Comparison of ENCODE assay signal across 8 mouse cellular contexts in the genomic region with DNA sequence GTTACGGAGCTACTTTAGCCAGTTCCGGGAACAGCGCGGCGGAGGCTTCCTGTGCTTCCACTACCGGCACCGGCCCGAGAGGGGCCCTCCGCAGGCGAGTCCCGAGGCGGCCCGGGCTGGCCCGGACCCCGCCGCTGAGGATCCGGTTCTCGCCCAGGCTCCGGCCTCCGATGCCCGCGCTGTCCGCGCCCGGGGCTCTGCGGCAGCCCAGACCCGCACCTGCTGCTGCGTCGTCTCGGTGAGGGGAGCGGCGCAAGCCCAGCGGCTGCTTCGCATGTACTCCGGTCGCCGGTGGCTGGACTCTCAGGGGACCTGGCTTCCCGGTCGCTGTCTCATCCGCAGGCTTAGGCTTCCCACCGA. TPM values are rescaled to one million over a fixed set of nuclear protein-coding genes. Genes with fewer than 3 reads are reported as not detected.
DNase-seq lines count a peak whose midpoint lies in the region; ATAC-seq and TF ChIP-seq lines count a peak whose summit lies in the region.

No protein-coding gene starts in this region.

- H3K4me3 ChIP-seq in kidney, postnatal 0 days (replicated peaks; ENCODE audit: low read depth, low read length): peak overlapping the region; percentile 71
- peak overlapping the region; percentile 97 for H3K4me3 ChIP-seq in embryonic facial prominence, embryonic 10.5 days
- peak overlapping the region; percentile 89 for H3K4me3 ChIP-seq in intestine, embryonic 14.5 days (ENCODE audit: low read depth, low read length)
- peak overlapping the region; percentile 96 for H3K4me3 ChIP-seq in midbrain, postnatal 0 days (ENCODE audit: low read depth, low read length)

- H3K9ac ChIP-seq in kidney, postnatal 0 days (ENCODE audit: low read depth, low read length): peak overlapping the region; percentile 84
- peak overlapping the region; percentile 92 for H3K9ac ChIP-seq in intestine, embryonic 14.5 days (ENCODE audit: low read length)
- peak overlapping the region; percentile 77 for H3K9ac ChIP-seq in midbrain, postnatal 0 days (replicated peaks; ENCODE audit: low read length, poor library complexity, severe bottlenecking)

- H3K9me3 ChIP-seq in kidney, postnatal 0 days (replicated peaks; ENCODE audit: low read length): no peaks in the 10 kb centered on the region
- no peaks in the 10 kb centered on the region for H3K9me3 ChIP-seq in embryonic facial prominence, embryonic 10.5 days
- H3K9me3 ChIP-seq in intestine, embryonic 14.5 days (ENCODE audit: control insufficient read depth, low read length): 0 out of 2 replicates have a peak, but pooled peaks cover 3% of the 10 kb centered on the region
- no peaks in the 10 kb centered on the region for H3K9me3 ChIP-seq in midbrain, postnatal 0 days (ENCODE audit: low read length)

- peaks cover 7% of the 10 kb centered on the region; the same call in 1 of the 2 replicates for H3K4me1 ChIP-seq in kidney, postnatal 0 days (replicated peaks; ENCODE audit: insufficient read depth, low read length)
- peaks cover 24% of the 10 kb centered on the region for H3K4me1 ChIP-seq in embryonic facial prominence, embryonic 10.5 days
- peaks cover 8% of the 10 kb centered on the region for H3K4me1 ChIP-seq in intestine, embryonic 14.5 days (replicated peaks; ENCODE audit: control insufficient read depth, insufficient read depth, low read length)
- no peaks in the 10 kb centered on the region for H3K4me1 ChIP-seq in midbrain, postnatal 0 days (ENCODE audit: insufficient read depth, low read length)

- peak overlapping the region; percentile 81; the same call in 1 of the 2 replicates for H3K27ac ChIP-seq in kidney, postnatal 0 days
- H3K27ac ChIP-seq in embryonic facial prominence, embryonic 10.5 days (replicated peaks): peak overlapping the region; percentile 89
- peak overlapping the region; percentile 80; the same call in 1 of the 2 replicates for H3K27ac ChIP-seq in intestine, embryonic 14.5 days (ENCODE audit: low read depth)
- H3K27ac ChIP-seq in midbrain, postnatal 0 days (ENCODE audit: low read depth, low read length): peak overlapping the region; percentile 44

- 2% methylated on average over 39 of the region's 41 CpGs for WGBS in kidney, postnatal 0 days
- 1% methylated on average over 41 of the region's 41 CpGs for WGBS in embryonic facial prominence, embryonic 10.5 days
- under 1% methylated on average over 41 of the region's 41 CpGs for WGBS in intestine, embryonic 14.5 days
- WGBS in midbrain, postnatal 0 days: 2% methylated on average over 36 of the region's 41 CpGs

- no peaks in the 10 kb centered on the region for H3K27me3 ChIP-seq in kidney, postnatal 0 days (ENCODE audit: insufficient read depth, low read length)
- no peaks in the 10 kb centered on the region for H3K27me3 ChIP-seq in embryonic facial prominence, embryonic 10.5 days (replicated peaks; ENCODE audit: low read depth, poor library complexity, severe bottlenecking)
- no peaks in the 10 kb centered on the region for H3K27me3 ChIP-seq in intestine, embryonic 14.5 days (replicated peaks; ENCODE audit: control insufficient read depth, insufficient read depth, low read length)
- H3K27me3 ChIP-seq in midbrain, postnatal 0 days (ENCODE audit: insufficient read depth, low read length): no peaks in the 10 kb centered on the region

- peak overlapping the region; percentile 87 for H3K4me2 ChIP-seq in kidney, postnatal 0 days (ENCODE audit: low read length)
- H3K4me2 ChIP-seq in intestine, embryonic 14.5 days (ENCODE audit: low read length): peak overlapping the region; percentile 97
- H3K4me2 ChIP-seq in midbrain, postnatal 0 days (ENCODE audit: low read depth, low read length, poor library complexity, severe bottlenecking): peak overlapping the region; percentile 93

- H3K36me3 ChIP-seq in kidney, postnatal 0 days (ENCODE audit: insufficient read depth, low read length): peaks cover 19% of the 10 kb centered on the region
- peaks cover 22% of the 10 kb centered on the region for H3K36me3 ChIP-seq in embryonic facial prominence, embryonic 10.5 days (replicated peaks)
- H3K36me3 ChIP-seq in intestine, embryonic 14.5 days (ENCODE audit: control insufficient read depth, insufficient read depth, low read length): peaks cover 20% of the 10 kb centered on the region
- H3K36me3 ChIP-seq in midbrain, postnatal 0 days (ENCODE audit: insufficient read depth, low read length): peaks cover 18% of the 10 kb centered on the region

- TF ChIP-seq CTCF in kidney, postnatal 0 days (IDR thresholded peaks at IDR 0.05; ENCODE audit: low read depth): no peak
- TF ChIP-seq CTCF in midbrain, postnatal 0 days (IDR thresholded peaks at IDR 0.05): no peak

- DNase-seq in kidney, postnatal 0 days (ENCODE audit: low spot score): no peak
- DNase-seq in kidney, postnatal 25 days: no peak
- DNase-seq in embryonic facial prominence, embryonic 10.5 days (ENCODE audit: low spot score): no peak
- no peak for DNase-seq in intestine, embryonic 14.5 days (ENCODE audit: low spot score)
- no peak for DNase-seq in midbrain, postnatal 0 days (ENCODE audit: low spot score)
- no peak for DNase-seq in thymus, postnatal 14 days
- DNase-seq in right cerebral cortex, postnatal 25 days: no peak
- DNase-seq in layer of hippocampus, adult 8-10 months (ENCODE audit: low spot score in 2 of 2): no peak

- peak; percentile 31 for ATAC-seq in kidney, postnatal 0 days (replicated peaks; ENCODE audit: low FRiP score, low read depth)
- no peak; the same call in 1 of the 2 replicates for ATAC-seq in intestine, embryonic 14.5 days (replicated peaks; ENCODE audit: low FRiP score, low TSS enrichment, low read depth)
- peak; percentile 3; the same call in 1 of the 2 replicates for ATAC-seq in midbrain, postnatal 0 days (ENCODE audit: low FRiP score)

RNA-seq across cellular contexts. Expression of a gene that starts 0.3 kb away (rescaled TPM):
- 7.4 and 8.2 TPM in 2 replicates for polyA plus RNA-seq in kidney, postnatal 0 days (2015; fragmentation: Nextera tagmentation; extraction: Ambion mirVana)
- polyA plus RNA-seq in embryonic facial prominence, embryonic 10.5 days (2016; fragmentation: Nextera tagmentation; extraction: Ambion mirVana): 10.7 and 12.2 TPM in 2 replicates
- polyA plus RNA-seq in intestine, embryonic 14.5 days (2014; fragmentation: Nextera tagmentation; extraction: Ambion mirVana): 6.9 and 7.5 TPM in 2 replicates
- 8.7 and 10.3 TPM in 2 replicates for total RNA-seq in midbrain, postnatal 0 days (2014; rRNA removed)
- 5.6 and 6.3 TPM in 2 replicates for polyA plus RNA-seq in midbrain, postnatal 0 days (2015; fragmentation: Nextera tagmentation; extraction: Ambion mirVana)
- 1 to 10 TPM; 7.5 to 9.8 (median 8.8) TPM for total RNA-seq in layer of hippocampus, adult 8-10 months (2022)

RNA-seq across cellular contexts. Expression of a gene that starts 9.3 kb away (rescaled TPM):
- 17.5 and 19.5 TPM in 2 replicates for polyA plus RNA-seq in kidney, postnatal 0 days (2015; fragmentation: Nextera tagmentation; extraction: Ambion mirVana)
- polyA plus RNA-seq in embryonic facial prominence, embryonic 10.5 days (2016; fragmentation: Nextera tagmentation; extraction: Ambion mirVana): 29.4 and 30.9 TPM in 2 replicates
- 19.8 TPM in 2 replicates for polyA plus RNA-seq in intestine, embryonic 14.5 days (2014; fragmentation: Nextera tagmentation; extraction: Ambion mirVana)
- total RNA-seq in midbrain, postnatal 0 days (2014; rRNA removed): 22.7 and 23.6 TPM in 2 replicates
- polyA plus RNA-seq in midbrain, postnatal 0 days (2015; fragmentation: Nextera tagmentation; extraction: Ambion mirVana): 16.2 and 16.7 TPM in 2 replicates
- 10 to 100 TPM in 2 of 4 experiments, 1 to 10 TPM in 2; 9.3 to 11.8 (median 10.3) TPM for total RNA-seq in layer of hippocampus, adult 8-10 months (2022)

RNA-seq across cellular contexts. Expression of a gene that starts 21.6 kb away (rescaled TPM):
- polyA plus RNA-seq in kidney, postnatal 0 days (2015; fragmentation: Nextera tagmentation; extraction: Ambion mirVana): 0.75 and 0.83 TPM in 2 replicates
- 0.17 TPM in 1 of 2 replicates, not detected in the other for polyA plus RNA-seq in embryonic facial prominence, embryonic 10.5 days (2016; fragmentation: Nextera tagmentation; extraction: Ambion mirVana)
- polyA plus RNA-seq in intestine, embryonic 14.5 days (2014; fragmentation: Nextera tagmentation; extraction: Ambion mirVana): 3.2 and 5.4 TPM in 2 replicates
- total RNA-seq in midbrain, postnatal 0 days (2014; rRNA removed): not detected in 2 replicates
- polyA plus RNA-seq in midbrain, postnatal 0 days (2015; fragmentation: Nextera tagmentation; extraction: Ambion mirVana): not detected in 2 replicates
- not detected for total RNA-seq in layer of hippocampus, adult 8-10 months (2022)

RNA-seq across cellular contexts. Expression of a gene that starts 27.1 kb away (rescaled TPM):
- 20.5 and 21.3 TPM in 2 replicates for polyA plus RNA-seq in kidney, postnatal 0 days (2015; fragmentation: Nextera tagmentation; extraction: Ambion mirVana)
- 27.6 and 35.7 TPM in 2 replicates for polyA plus RNA-seq in embryonic facial prominence, embryonic 10.5 days (2016; fragmentation: Nextera tagmentation; extraction: Ambion mirVana)
- 39.2 and 42.7 TPM in 2 replicates for polyA plus RNA-seq in intestine, embryonic 14.5 days (2014; fragmentation: Nextera tagmentation; extraction: Ambion mirVana)
- 2.0 and 3.6 TPM in 2 replicates for total RNA-seq in midbrain, postnatal 0 days (2014; rRNA removed)
- 0.67 and 0.86 TPM in 2 replicates for polyA plus RNA-seq in midbrain, postnatal 0 days (2015; fragmentation: Nextera tagmentation; extraction: Ambion mirVana)
- total RNA-seq in layer of hippocampus, adult 8-10 months (2022): 1 to 10 TPM; 1.4 to 3.1 (median 2.1) TPM

RNA-seq across cellular contexts. Expression of a gene that starts 29.0 kb away (rescaled TPM):
- 200 and 219 TPM in 2 replicates for polyA plus RNA-seq in kidney, postnatal 0 days (2015; fragmentation: Nextera tagmentation; extraction: Ambion mirVana)
- polyA plus RNA-seq in embryonic facial prominence, embryonic 10.5 days (2016; fragmentation: Nextera tagmentation; extraction: Ambion mirVana): 489 and 518 TPM in 2 replicates
- 231 and 236 TPM in 2 replicates for polyA plus RNA-seq in intestine, embryonic 14.5 days (2014; fragmentation: Nextera tagmentation; extraction: Ambion mirVana)
- 94.8 and 109 TPM in 2 replicates for total RNA-seq in midbrain, postnatal 0 days (2014; rRNA removed)
- polyA plus RNA-seq in midbrain, postnatal 0 days (2015; fragmentation: Nextera tagmentation; extraction: Ambion mirVana): 227 and 262 TPM in 2 replicates
- 100 to 1,000 TPM; 120 to 138 (median 128) TPM for total RNA-seq in layer of hippocampus, adult 8-10 months (2022)
